ENCODE assay signal across 9 mouse cellular contexts in the genomic region with DNA sequence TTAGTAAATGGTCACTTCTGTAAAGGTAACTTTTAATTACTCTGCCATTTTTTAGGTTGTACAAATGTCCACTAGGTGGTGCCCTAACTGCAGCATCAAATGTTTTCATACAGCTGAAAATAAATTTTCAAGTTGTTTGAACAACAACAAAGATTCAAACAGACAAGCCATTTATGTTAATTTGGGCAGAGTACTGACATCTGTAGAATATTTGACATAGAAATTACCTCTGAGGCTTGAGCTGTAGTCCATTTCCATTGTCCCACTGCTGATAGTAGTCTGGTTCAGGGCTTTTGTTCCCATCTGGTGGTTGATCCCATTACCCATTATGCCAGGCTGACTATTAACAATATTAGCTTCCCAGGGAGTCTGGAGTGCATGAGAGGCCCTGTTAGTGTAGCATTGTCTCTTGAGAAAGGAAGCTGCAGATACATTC.
DNase-seq lines count a peak whose midpoint lies in the region; ATAC-seq and TF ChIP-seq lines count a peak whose summit lies in the region.
"Had no signal": no experiment of that assay in that cellular context is flagged by ENCODE, and none has a peak within 500 bp of the region (broad histone marks: within the 10 kb centered on the region; RNA-seq: fewer than 3 reads in every experiment).

No protein-coding gene starts in this region.

- no peak overlapping the region for H3K4me2 ChIP-seq in liver, embryonic 12.5 days
- no peak overlapping the region for H3K4me2 ChIP-seq in midbrain, embryonic 15.5 days
- H3K4me2 ChIP-seq: liver, embryonic 15.5 days; stomach, embryonic 15.5 days had no signal

- H3K9ac ChIP-seq in liver, adult 2 months (ENCODE audit: low read depth, low read length), result no peak overlapping the region
- H3K9ac ChIP-seq in liver, embryonic 12.5 days, result no peak overlapping the region
- no peak overlapping the region for H3K9ac ChIP-seq in midbrain, embryonic 15.5 days
- H3K9ac ChIP-seq: liver, embryonic 15.5 days; stomach, embryonic 15.5 days had no signal

- no peak for TF ChIP-seq POLR2A in liver, adult 2 months (IDR thresholded peaks at IDR 0.05; ENCODE audit: extremely low read depth, insufficient read depth, low read length)

- peak; percentile 42 for TF ChIP-seq CTCF in liver, adult 2 months (IDR thresholded peaks at IDR 0.05; ENCODE audit: low read depth, low read length)

- intact Hi-C loops in left cerebral cortex, postnatal 14 days (cut with DNase I), result loop anchor here (2.0 kb wide), 1 partner anchor 245 kb away; no protein-coding TSS in a partner anchor

- DNase-seq in liver, adult 2 months (ENCODE audit: extremely low read depth, low read depth, low spot score), result peak; percentile 41
- DNase-seq in Muller cell, postnatal 12 days (ENCODE audit: inconsistent ontology term), result peak; percentile 66
- peak; percentile 19 for DNase-seq in embryo, embryonic 9.5 days (ENCODE audit: extremely low spot score)
- DNase-seq in layer of hippocampus, adult 18-20 months (ENCODE audit: low spot score in 2 of 2), result no peak
- no peak for DNase-seq in left cerebral cortex, postnatal 14 days (ENCODE audit: low spot score in 2 of 2)

- ATAC-seq in liver, embryonic 12.5 days, result no peak
- 0 out of 2 replicates have a peak, but pooled peaks have one; percentile 24 for ATAC-seq in midbrain, embryonic 15.5 days (replicated peaks)

- no peaks in the 10 kb centered on the region for H3K27me3 ChIP-seq in liver, adult 2 months (ENCODE audit: control insufficient read depth, insufficient read depth, low read length)
- H3K27me3 ChIP-seq in liver, embryonic 12.5 days (replicated peaks), result no peaks in the 10 kb centered on the region
- no peaks in the 10 kb centered on the region for H3K27me3 ChIP-seq in midbrain, embryonic 15.5 days (replicated peaks)
- H3K27me3 ChIP-seq: liver, embryonic 15.5 days; stomach, embryonic 15.5 days had no signal

- no peak overlapping the region for H3K27ac ChIP-seq in liver, adult 2 months (replicated peaks; ENCODE audit: insufficient read depth, low read depth, low read length)
- no peak overlapping the region for H3K27ac ChIP-seq in liver, embryonic 12.5 days
- H3K27ac ChIP-seq in midbrain, embryonic 15.5 days, result no peak overlapping the region
- H3K27ac ChIP-seq: liver, embryonic 15.5 days; stomach, embryonic 15.5 days had no signal

- no peaks in the 10 kb centered on the region for H3K36me3 ChIP-seq in liver, adult 2 months (ENCODE audit: control insufficient read depth, insufficient read depth, low read length)
- no peaks in the 10 kb centered on the region for H3K36me3 ChIP-seq in liver, embryonic 12.5 days
- H3K36me3 ChIP-seq in midbrain, embryonic 15.5 days (replicated peaks), result no peaks in the 10 kb centered on the region
- H3K36me3 ChIP-seq: liver, embryonic 15.5 days; stomach, embryonic 15.5 days had no signal

- peaks cover 3% of the 10 kb centered on the region; the same call in 1 of the 2 replicates for H3K4me1 ChIP-seq in liver, adult 2 months (ENCODE audit: control insufficient read depth, insufficient read depth, low read length)
- H3K4me1 ChIP-seq in liver, embryonic 12.5 days, result no peaks in the 10 kb centered on the region
- H3K4me1 ChIP-seq in midbrain, embryonic 15.5 days, result peaks cover 9% of the 10 kb centered on the region; the same call in 1 of the 2 replicates

- H3K79me2 ChIP-seq in liver, adult 2 months (ENCODE audit: control insufficient read depth, insufficient read depth, low read length), result no peaks in the 10 kb centered on the region; the same call in 1 of the 2 replicates

- no peak overlapping the region for H3K4me3 ChIP-seq in liver, adult 2 months (ENCODE audit: insufficient read depth, low read depth, low read length)
- no peak overlapping the region for H3K4me3 ChIP-seq in liver, embryonic 12.5 days
- H3K4me3 ChIP-seq in midbrain, embryonic 15.5 days, result no peak overlapping the region
- H3K4me3 ChIP-seq: liver, embryonic 15.5 days; stomach, embryonic 15.5 days had no signal

- no peaks in the 10 kb centered on the region for H3K9me3 ChIP-seq in liver, embryonic 12.5 days (replicated peaks)
- H3K9me3 ChIP-seq in midbrain, embryonic 15.5 days, result no peaks in the 10 kb centered on the region
- H3K9me3 ChIP-seq: liver, embryonic 15.5 days; stomach, embryonic 15.5 days had no signal

Comparison
In these comparisons a context has a peak if more than half of its experiments do, and no peak if none do; other contexts are left out.
1. DNase-seq: peak in liver, adult 2 months (single experiment), Muller cell, postnatal 12 days (single experiment) and embryo, embryonic 9.5 days (single experiment); none in layer of hippocampus, adult 18-20 months (0 of 2) and left cerebral cortex, postnatal 14 days (0 of 2).